Comparison of ENCODE assay signal across 18 mouse cellular contexts in the genomic region with DNA sequence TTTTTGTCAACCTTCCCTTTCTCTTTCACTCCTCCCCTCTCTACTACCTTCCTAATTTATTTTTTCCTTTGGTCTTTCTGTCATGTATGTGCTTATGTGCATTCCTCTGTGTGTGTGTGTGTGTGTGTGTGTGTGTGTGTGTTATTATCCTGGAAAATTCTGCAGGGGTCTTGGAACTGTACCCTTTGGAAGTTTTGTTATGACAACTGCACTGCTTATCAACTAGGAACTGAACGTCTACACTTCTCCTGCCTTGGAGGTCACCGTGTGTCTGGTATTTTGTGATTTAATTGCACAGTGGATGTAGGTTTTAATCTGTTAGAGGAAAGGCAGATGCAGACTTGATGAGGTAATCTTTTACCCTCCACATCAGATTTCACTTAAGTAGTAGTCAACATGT.
"Had no signal": no experiment of that assay in that cellular context is flagged by ENCODE, and none has a peak within 500 bp of the region (broad histone marks: within the 10 kb centered on the region; RNA-seq: fewer than 3 reads in every experiment).

No protein-coding gene starts in this region.

- H3K4me2 ChIP-seq: limb, embryonic 12.5 days; limb, embryonic 15.5 days; liver, embryonic 11.5 days; lung, embryonic 14.5 days; neural tube, embryonic 13.5 days had no signal

- H3K27ac ChIP-seq: limb, embryonic 12.5 days; limb, embryonic 15.5 days; liver, embryonic 14.5 days; macrophage; neural tube, embryonic 13.5 days had no signal

- H3K4me1 ChIP-seq: limb, embryonic 15.5 days; neural tube, embryonic 13.5 days had no signal

- H3K4me3 ChIP-seq: limb, embryonic 12.5 days; limb, embryonic 15.5 days; myocyte; neural tube, embryonic 13.5 days had no signal

- H3K9ac ChIP-seq: limb, embryonic 12.5 days; limb, embryonic 15.5 days; liver, embryonic 14.5 days; liver, postnatal 0 days; lung, embryonic 14.5 days; neural tube, embryonic 13.5 days had no signal

- H3K36me3 ChIP-seq: limb, embryonic 12.5 days; limb, embryonic 15.5 days; neural tube, embryonic 13.5 days had no signal

- DNase-seq: kidney, adult 18-20 months; kidney, adult 9 months; kidney, postnatal 14 days; kidney, postnatal 4 days; layer of hippocampus, adult 9-11 months; liver, postnatal 0 days; lung, embryonic 14.5 days; thymus, adult 18-20 months; thymus, postnatal 36 days had no signal

- H3K9me3 ChIP-seq: limb, embryonic 12.5 days; limb, embryonic 15.5 days; neural tube, embryonic 13.5 days had no signal

- H3K27me3 ChIP-seq: limb, embryonic 15.5 days; neural tube, embryonic 13.5 days had no signal

- ATAC-seq: lung, postnatal 0 days; midbrain, embryonic 16.5 days had no signal
